ENCODE assay signal across 8 mouse cellular contexts in the genomic region with DNA sequence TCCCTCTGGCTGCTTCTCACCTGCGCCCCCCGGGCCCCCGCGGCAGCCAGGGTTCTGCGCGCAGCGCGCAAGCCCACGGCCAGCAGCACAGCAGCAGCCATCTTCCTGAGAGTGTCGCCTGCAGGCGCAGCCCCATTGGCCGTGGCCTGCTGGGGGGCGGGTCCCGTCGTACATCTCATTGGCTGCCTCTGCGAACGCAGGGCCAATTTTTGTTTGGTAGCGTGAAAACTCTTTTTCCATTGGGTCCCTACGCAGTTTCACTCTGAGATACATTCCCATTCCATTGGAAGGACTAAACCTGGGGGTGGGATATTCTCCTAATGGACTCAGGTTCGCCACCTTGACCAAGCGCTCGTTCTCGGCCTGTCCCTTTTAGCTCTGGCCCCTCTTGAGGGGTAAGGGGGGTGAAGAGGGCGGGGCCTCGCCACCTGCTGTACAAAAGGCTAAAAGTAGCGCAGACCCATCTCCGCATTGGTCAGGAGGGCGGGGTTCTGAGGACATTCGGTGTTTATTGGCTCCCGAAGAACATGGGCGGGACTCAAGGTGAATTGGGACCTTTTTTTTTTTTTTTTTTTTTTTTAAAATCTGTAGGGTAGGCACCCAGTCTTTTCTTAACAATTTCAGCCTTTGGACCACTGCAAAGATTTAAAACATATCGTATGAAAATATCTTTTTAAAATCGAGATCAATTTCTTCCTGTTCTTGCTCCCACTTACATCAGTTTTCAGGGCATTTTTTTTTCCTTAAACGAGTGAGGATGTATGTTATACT. TPM values are rescaled to one million over a fixed set of nuclear protein-coding genes. Genes with fewer than 3 reads are reported as not detected.
DNase-seq lines count a peak whose midpoint lies in the region; ATAC-seq and TF ChIP-seq lines count a peak whose summit lies in the region.

A gene (minus strand): TSS at position 128 of the 771 bp plus-strand sequence.

- peak within 1 kb of the TSS; percentile 79 for H3ac ChIP-seq in C2C12 (ENCODE audit: control insufficient read depth, insufficient read length, low read depth)
- H3ac ChIP-seq in myocyte (ENCODE audit: control insufficient read depth, insufficient read length) = peak within 1 kb of the TSS; percentile 17

- H3K9me3 ChIP-seq in erythroblast, embryonic 14.5 days (ENCODE audit: control insufficient read depth, low read length) = no peaks in the 10 kb centered on the region
- no peaks in the 10 kb centered on the region for H3K9me3 ChIP-seq in heart, embryonic 11.5 days (replicated peaks; ENCODE audit: control insufficient read depth, low read length)
- H3K9me3 ChIP-seq in kidney, embryonic 16.5 days (ENCODE audit: low read length) = no peaks in the 10 kb centered on the region

- TF ChIP-seq CTCF in C2C12 (IDR thresholded peaks at IDR 0.05; ENCODE audit: control insufficient read depth, insufficient read depth, insufficient read length) = no peak
- TF ChIP-seq CTCF in brain, embryonic 14.5 days (IDR thresholded peaks at IDR 0.05; ENCODE audit: borderline replicate concordance, extremely low read depth, insufficient read depth, insufficient read length) = 0 out of 2 replicates have a peak, but pooled peaks have one; percentile 4
- no peak for TF ChIP-seq CTCF in liver, adult 2 months (IDR thresholded peaks at IDR 0.05; ENCODE audit: low read depth, low read length)

- peak; percentile 93 for ATAC-seq in heart, embryonic 11.5 days (replicated peaks; ENCODE audit: insufficient number of reproducible peaks, low FRiP score, low TSS enrichment)
- peak; percentile 96 for ATAC-seq in kidney, embryonic 16.5 days (ENCODE audit: low FRiP score, low TSS enrichment)

- H3K79me2 ChIP-seq in C2C12 (ENCODE audit: control insufficient read depth, insufficient read depth) (no peaks in the 10 kb centered on the region), myocyte (ENCODE audit: control insufficient read depth, insufficient read depth) (no peaks in the 10 kb centered on the region)
- H3K79me2 ChIP-seq in liver, adult 2 months (ENCODE audit: control insufficient read depth, insufficient read depth, low read length) = 0 out of 2 replicates have a peak, but pooled peaks cover 2% of the 10 kb centered on the region

- peak within 1 kb of the TSS; percentile 80 for H3K27ac ChIP-seq in heart, embryonic 11.5 days (ENCODE audit: low read depth, low read length)
- H3K27ac ChIP-seq in kidney, embryonic 16.5 days (ENCODE audit: low read length) = peak within 1 kb of the TSS; percentile 94
- peak within 1 kb of the TSS; percentile 97 for H3K27ac ChIP-seq in liver, adult 2 months (replicated peaks; ENCODE audit: insufficient read depth, low read depth, low read length)

- H3K79me3 ChIP-seq in C2C12 (ENCODE audit: low read depth) = no peaks in the 10 kb centered on the region

- H3K4me1 ChIP-seq in erythroblast, embryonic 14.5 days (ENCODE audit: control insufficient read depth) = peaks cover 39% of the 10 kb centered on the region
- peaks cover 3% of the 10 kb centered on the region; the same call in 1 of the 2 replicates for H3K4me1 ChIP-seq in heart, embryonic 11.5 days (ENCODE audit: control insufficient read depth, insufficient read depth, low read length)
- peaks cover 17% of the 10 kb centered on the region for H3K4me1 ChIP-seq in kidney, embryonic 16.5 days (ENCODE audit: insufficient read depth, low read length)
- peaks cover 4% of the 10 kb centered on the region for H3K4me1 ChIP-seq in liver, adult 2 months (ENCODE audit: control insufficient read depth, insufficient read depth, low read length)

- 2% methylated on average over 34 of the region's 34 CpGs for WGBS in heart, embryonic 11.5 days (ENCODE audit: insufficient replicate concordance)
- WGBS in kidney, embryonic 16.5 days = under 1% methylated on average over 34 of the region's 34 CpGs
- WGBS in liver, adult 2 months = 2% methylated on average over 34 of the region's 34 CpGs

- DNase-seq in brain, embryonic 14.5 days (ENCODE audit: low read depth) = peak; percentile 99
- DNase-seq in liver, adult 2 months (ENCODE audit: extremely low read depth, low read depth, low spot score) = peak; percentile 99
- DNase-seq in splenic B cell, adult 2 months (ENCODE audit: low read depth, low spot score) = peak; percentile 96

- no peaks in the 10 kb centered on the region for H3K36me3 ChIP-seq in C2C12 (ENCODE audit: control insufficient read depth, insufficient read depth)
- no peaks in the 10 kb centered on the region for H3K36me3 ChIP-seq in erythroblast, embryonic 14.5 days (ENCODE audit: control insufficient read depth)
- H3K36me3 ChIP-seq in heart, embryonic 11.5 days (ENCODE audit: control insufficient read depth, insufficient read depth, low read length) = no peaks in the 10 kb centered on the region
- H3K36me3 ChIP-seq in kidney, embryonic 16.5 days (ENCODE audit: insufficient read depth, low read length) = no peaks in the 10 kb centered on the region
- H3K36me3 ChIP-seq in liver, adult 2 months (ENCODE audit: control insufficient read depth, insufficient read depth, low read length) = no peaks in the 10 kb centered on the region
- H3K36me3 ChIP-seq in myocyte (ENCODE audit: control insufficient read depth, insufficient read depth) = no peaks in the 10 kb centered on the region
- H3K36me3 ChIP-seq in splenic B cell, adult 2 months (ENCODE audit: control insufficient read depth, insufficient read depth, low read length, poor library complexity, severe bottlenecking) = no peaks in the 10 kb centered on the region

- peak; percentile 90 for TF ChIP-seq POLR2A in brain, embryonic 14.5 days (IDR thresholded peaks at IDR 0.05; ENCODE audit: borderline replicate concordance, extremely low read depth, insufficient read depth, insufficient read length, poor library complexity, severe bottlenecking)
- TF ChIP-seq POLR2A in liver, adult 2 months (IDR thresholded peaks at IDR 0.05; ENCODE audit: extremely low read depth, insufficient read depth, low read length) = peak; percentile 91
- TF ChIP-seq POLR2A in myocyte (IDR thresholded peaks at IDR 0.05; ENCODE audit: insufficient read length, low read depth) = peak; percentile 92

- peak within 1 kb of the TSS; percentile 49 for H3K4me3 ChIP-seq in C2C12 (ENCODE audit: insufficient read depth, poor library complexity, severe bottlenecking)
- peak within 1 kb of the TSS; percentile 83 for H3K4me3 ChIP-seq in erythroblast, embryonic 14.5 days (replicated peaks)
- peak within 1 kb of the TSS; percentile 87 for H3K4me3 ChIP-seq in heart, embryonic 11.5 days (ENCODE audit: low read depth, low read length)
- peak within 1 kb of the TSS; percentile 81 for H3K4me3 ChIP-seq in kidney, embryonic 16.5 days (ENCODE audit: low read length)
- peak within 1 kb of the TSS; percentile 91 for H3K4me3 ChIP-seq in liver, adult 2 months (ENCODE audit: insufficient read depth, low read depth, low read length)
- peak within 1 kb of the TSS; percentile 34 for H3K4me3 ChIP-seq in myocyte

- peak within 1 kb of the TSS; percentile 89 for H3K4me2 ChIP-seq in heart, embryonic 11.5 days
- H3K4me2 ChIP-seq in kidney, embryonic 16.5 days (replicated peaks; ENCODE audit: low read depth, low read length) = peak within 1 kb of the TSS; percentile 69
- H3K4me2 ChIP-seq in myocyte (ENCODE audit: low read depth) = peak within 1 kb of the TSS; percentile 78

- H3K9ac ChIP-seq in heart, embryonic 11.5 days (ENCODE audit: low read depth, low read length) = peak within 1 kb of the TSS; percentile 87
- peak within 1 kb of the TSS; percentile 92 for H3K9ac ChIP-seq in kidney, embryonic 16.5 days (replicated peaks; ENCODE audit: low read length)
- H3K9ac ChIP-seq in liver, adult 2 months (ENCODE audit: low read depth, low read length) = peak within 1 kb of the TSS; percentile 87

- H3K27me3 ChIP-seq in C2C12 (ENCODE audit: control insufficient read depth, insufficient read depth, insufficient read length) (peaks cover 22% of the 10 kb centered on the region), myocyte (ENCODE audit: control insufficient read depth, insufficient read depth, insufficient read length) (peaks cover 30% of the 10 kb centered on the region)
- peaks cover 11% of the 10 kb centered on the region for H3K27me3 ChIP-seq in erythroblast, embryonic 14.5 days (ENCODE audit: control insufficient read depth)
- peaks cover 8% of the 10 kb centered on the region for H3K27me3 ChIP-seq in heart, embryonic 11.5 days (ENCODE audit: control insufficient read depth, insufficient read depth, low read length)
- H3K27me3 ChIP-seq in kidney, embryonic 16.5 days (ENCODE audit: insufficient read depth, low read length) = 0 out of 2 replicates have a peak, but pooled peaks cover 7% of the 10 kb centered on the region
- H3K27me3 ChIP-seq in liver, adult 2 months (ENCODE audit: control insufficient read depth, insufficient read depth, low read length) = no peaks in the 10 kb centered on the region
- H3K27me3 ChIP-seq in splenic B cell, adult 2 months (ENCODE audit: control insufficient read depth, insufficient read depth, low read length, poor library complexity, severe bottlenecking) = no peaks in the 10 kb centered on the region; the same call in 1 of the 2 replicates

TF ChIP-seq in C2C12, 6 proteins besides CTCF, POLR2A, EP300 and RAD21:
- TF ChIP-seq MAX (IDR thresholded peaks at IDR 0.05) = no peak
- TF ChIP-seq MYOG (IDR thresholded peaks at IDR 0.05; ENCODE audit: control insufficient read depth, extremely low read depth, insufficient read length) = no peak
- no peak for TF ChIP-seq CEBPB (IDR thresholded peaks at IDR 0.05; ENCODE audit: low read depth)
- TF ChIP-seq FOSL1 (IDR thresholded peaks at IDR 0.05; ENCODE audit: insufficient read depth, low read length, poor library complexity, severe bottlenecking) = no peak
- no peak for TF ChIP-seq USF1 (IDR thresholded peaks at IDR 0.05; ENCODE audit: low read depth)
- TF ChIP-seq MYOD1 (IDR thresholded peaks at IDR 0.05; ENCODE audit: control insufficient read depth, insufficient read length, low read depth) = no peak

TF ChIP-seq in myocyte, 11 proteins besides CTCF, POLR2A, EP300 and RAD21 (continues in another document):
- TF ChIP-seq REST (IDR thresholded peaks at IDR 0.05; ENCODE audit: insufficient read depth, insufficient read length) (no peak), TCF3 (IDR thresholded peaks at IDR 0.05; ENCODE audit: insufficient read length, low read depth) (no peak), POLR2AphosphoS2 (IDR thresholded peaks at IDR 0.05; ENCODE audit: insufficient read length, low read depth) (peak; percentile 84), E2F4 (IDR thresholded peaks at IDR 0.05; ENCODE audit: insufficient read depth) (no peak), MYOD1 (IDR thresholded peaks at IDR 0.05; ENCODE audit: control insufficient read depth in 1 of 3, insufficient read length in 2 of 3, low read depth in 2 of 3) (peak in 1 of 3 experiments; percentile 43)

RNA-seq across cellular contexts. Expression of the gene that starts here (rescaled TPM):
- 48.0 TPM for polyA plus RNA-seq in C2C12 (2012; fragmentation: generic; extraction: Trizol)
- 43.0 and 64.6 TPM in 2 replicates for polyA plus RNA-seq in brain, embryonic 14.5 days (2012; rRNA removed)
- polyA plus RNA-seq in erythroblast, embryonic 14.5 days (2012) = 3.9 and 4.6 TPM in 2 replicates
- polyA plus RNA-seq in heart, embryonic 11.5 days (2014; fragmentation: Nextera tagmentation; extraction: Ambion mirVana) = 128 and 131 TPM in 2 replicates
- polyA plus RNA-seq in kidney, embryonic 16.5 days (2015; fragmentation: Nextera tagmentation; extraction: Ambion mirVana) = 125 and 134 TPM in 2 replicates
- 202 and 236 TPM in 2 replicates for total RNA-seq in liver, adult 2 months (2014; rRNA removed)
- polyA plus RNA-seq in liver, adult 2 months (2012; rRNA removed) = 215 and 231 TPM in 2 replicates
- 99.1 TPM for polyA plus RNA-seq in myocyte (2012; fragmentation: generic; extraction: Trizol)

Comparison
In these comparisons a context has a peak if more than half of its experiments do, and no peak if none do; other contexts are left out.
1. Peak in every context shown above with its lines: DNase-seq, ATAC-seq, H3K4me3 ChIP-seq and H3K27ac ChIP-seq.
2. H3K4me3 ChIP-seq: peak in every context shown above with its lines; median percentile 91 in liver, adult 2 months; 87 in heart, embryonic 11.5 days; 83 in erythroblast, embryonic 14.5 days; 81 in kidney, embryonic 16.5 days; 49 in C2C12; 34 in myocyte.